Mouse (Mus musculus): ENCODE results near the gene Selenom. TPM values are rescaled to one million over a fixed set of nuclear protein-coding genes. Genes with fewer than 3 reads are reported as not detected.

Gene Selenom
- polyA plus RNA-seq, 1 experiment from 2014 or later, result 19.6 TPM

DNA sequence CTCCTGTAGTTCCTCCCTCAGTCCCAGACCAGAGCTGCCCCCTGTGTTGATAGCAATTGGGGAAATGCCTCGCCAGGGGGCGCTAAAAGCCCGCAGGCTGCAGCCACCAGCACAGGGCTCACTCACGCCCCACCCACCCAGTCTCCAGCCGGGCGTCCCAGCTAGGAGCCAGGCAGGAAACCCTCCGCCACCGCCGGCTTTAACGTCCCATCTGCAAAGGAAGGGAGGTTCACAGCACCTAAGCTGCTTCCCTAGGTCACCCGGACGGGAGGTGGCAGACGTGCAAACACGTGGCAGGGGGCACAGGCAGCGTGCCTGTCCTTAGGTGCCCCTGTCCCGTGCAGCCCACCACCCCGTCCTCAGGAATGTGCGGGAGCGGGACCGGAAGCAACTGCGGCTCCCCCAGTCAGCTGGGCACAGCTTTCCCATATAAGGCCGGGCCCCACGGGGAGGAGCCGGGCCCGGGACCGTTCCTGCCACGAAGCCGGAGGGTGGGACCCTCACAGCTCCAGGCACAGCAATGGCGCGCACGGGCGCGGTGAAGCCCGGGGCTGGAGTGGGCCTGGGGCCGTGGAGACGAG is 21.0 kb downstream of the Selenom start:
- H3K36me3 ChIP-seq, result peaks cover 34% of the 10 kb centered on the region
- no peaks in the 10 kb centered on the region for H3K27me3 ChIP-seq (replicated peaks)
- H3K4me1 ChIP-seq, result peaks cover 46% of the 10 kb centered on the region
- peak overlapping the region; percentile 58 for H3K4me3 ChIP-seq
- H3K27ac ChIP-seq, result peak overlapping the region; percentile 74
- H3K9me3 ChIP-seq (replicated peaks), result no peaks in the 10 kb centered on the region
- H3K9ac ChIP-seq, result peak overlapping the region; percentile 67
- ATAC-seq, result peak; percentile 69
- H3K4me2 ChIP-seq, result peak overlapping the region; percentile 90
- 1% methylated on average over 36 of the region's 36 CpGs for WGBS (ENCODE audit: insufficient replicate concordance)

DNA sequence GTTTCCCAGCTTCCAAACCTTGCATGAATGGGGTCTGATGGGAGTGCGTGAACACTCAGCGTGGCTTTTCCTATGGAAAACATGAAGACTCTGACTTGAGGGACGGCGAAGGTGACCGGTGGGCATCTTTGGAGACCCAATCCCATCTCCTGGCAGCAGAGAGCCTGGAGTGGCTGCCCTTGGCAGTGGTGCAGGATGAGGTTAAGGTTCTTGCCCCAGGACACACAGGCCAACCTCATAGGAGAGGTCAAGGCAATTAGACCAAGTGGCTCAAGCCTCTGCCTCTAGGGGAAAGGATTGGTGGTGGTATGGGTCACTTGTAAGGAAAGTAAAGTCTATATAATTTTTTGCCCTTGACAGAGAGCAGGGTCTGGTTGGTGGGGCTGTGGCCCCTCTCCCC is 21.6 kb downstream of the Selenom start:
- H3K9me3 ChIP-seq (replicated peaks), result no peaks in the 10 kb centered on the region
- ATAC-seq, result no peak
- peak overlapping the region; percentile 67 for H3K9ac ChIP-seq
- peak overlapping the region; percentile 90 for H3K4me2 ChIP-seq
- H3K27ac ChIP-seq, result peak overlapping the region; percentile 74
- peak overlapping the region; percentile 58 for H3K4me3 ChIP-seq
- peaks cover 46% of the 10 kb centered on the region for H3K4me1 ChIP-seq
- 52% methylated on average over 5 of the region's 5 CpGs for WGBS (ENCODE audit: insufficient replicate concordance)
- H3K27me3 ChIP-seq (replicated peaks), result no peaks in the 10 kb centered on the region
- H3K36me3 ChIP-seq, result peaks cover 28% of the 10 kb centered on the region

DNA sequence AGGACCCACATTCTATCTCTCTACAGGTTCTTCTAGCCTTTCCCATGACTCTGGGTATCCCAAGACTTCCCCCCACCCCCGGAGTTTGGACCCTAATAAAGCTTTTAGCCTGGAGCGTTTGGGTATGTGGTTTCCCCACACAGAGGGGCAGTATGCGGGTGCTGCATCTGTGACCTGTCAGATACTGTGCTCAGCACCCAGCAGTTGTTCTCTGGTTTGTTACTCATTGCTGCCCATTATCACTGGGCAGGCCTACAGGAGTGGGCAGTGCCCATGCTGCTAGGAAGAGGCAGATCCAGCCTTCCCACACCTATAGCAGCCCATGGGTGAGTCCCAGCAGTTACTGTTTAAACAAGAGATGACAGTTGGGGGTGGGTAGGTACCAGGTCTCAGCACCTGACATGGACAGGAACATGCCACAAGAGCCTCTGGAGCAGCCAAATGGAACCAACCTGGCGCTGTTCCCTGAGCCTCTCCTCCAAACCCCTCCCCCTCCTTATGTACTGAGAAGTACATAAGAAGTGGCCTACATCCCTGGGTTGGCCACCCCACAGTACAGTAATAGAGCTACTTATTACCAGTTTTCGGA is 22.4 kb downstream of the Selenom start:
- H3K27ac ChIP-seq, result 0 out of 2 replicates have a peak overlapping the region, but pooled peaks have one; percentile 74
- H3K4me3 ChIP-seq, result no peak overlapping the region
- no peak for ATAC-seq
- H3K36me3 ChIP-seq, result peaks cover 20% of the 10 kb centered on the region
- no peaks in the 10 kb centered on the region for H3K9me3 ChIP-seq (replicated peaks)
- no peak overlapping the region for H3K9ac ChIP-seq
- H3K4me2 ChIP-seq, result peak overlapping the region; percentile 12; the same call in 1 of the 2 replicates
- H3K4me1 ChIP-seq, result peaks cover 46% of the 10 kb centered on the region
- no peaks in the 10 kb centered on the region for H3K27me3 ChIP-seq (replicated peaks)
- WGBS (ENCODE audit: insufficient replicate concordance), result 80% methylated on average over 5 of the region's 5 CpGs

DNA sequence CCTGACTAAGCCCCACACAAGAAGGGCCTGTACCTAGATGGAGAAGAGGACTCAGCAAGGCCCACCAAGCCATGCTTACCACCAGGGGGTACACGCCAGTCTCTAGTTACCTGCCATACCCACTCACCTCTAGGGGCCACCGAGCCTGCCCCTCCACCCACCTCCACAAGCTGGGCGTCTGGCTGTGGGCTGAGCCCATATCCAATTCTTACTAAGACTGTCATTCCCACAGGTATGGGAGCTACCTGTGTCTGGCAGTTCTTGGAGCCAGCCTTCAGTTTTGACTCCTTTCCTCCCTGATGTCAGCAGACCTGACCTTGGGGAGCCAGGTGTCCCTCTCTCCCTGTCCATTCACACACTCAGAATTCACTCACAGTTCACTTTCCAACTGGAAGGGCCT is 23.2 kb downstream of the Selenom start:
- Histone ChIP-seq H3K4me3 (no peak overlapping the region), H3K27ac (no peak overlapping the region)

DNA sequence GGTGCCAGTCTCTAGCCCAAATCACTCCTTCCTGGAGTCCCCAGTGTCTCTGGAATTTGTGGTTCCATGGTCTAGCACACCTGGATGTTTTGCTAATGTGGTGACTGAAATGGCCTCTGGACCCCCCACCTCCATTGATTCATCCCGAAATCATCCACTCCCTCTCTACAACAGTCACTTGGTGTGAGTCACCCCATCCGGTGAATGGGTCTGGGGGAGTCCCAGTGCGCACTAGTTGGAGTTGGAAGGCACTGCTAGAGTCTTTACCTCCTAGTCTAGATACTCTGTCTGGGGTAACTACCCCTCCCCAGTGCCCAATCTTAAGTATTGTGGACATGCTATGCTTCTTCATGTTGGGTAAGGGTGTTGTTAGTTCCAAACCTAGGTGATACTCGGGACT is 23.9 kb downstream of the Selenom start:
- 50% methylated on average over 4 of the region's 4 CpGs for WGBS (ENCODE audit: insufficient replicate concordance)
- Histone ChIP-seq H3K4me3 (peak overlapping the region; percentile 59), H3K4me2 (peak overlapping the region; percentile 70), H3K9me3 (replicated peaks) (no peaks in the 10 kb centered on the region), H3K4me1 (peaks cover 46% of the 10 kb centered on the region), H3K9ac (peak overlapping the region; percentile 70), H3K27ac (no peak overlapping the region), H3K27me3 (replicated peaks) (no peaks in the 10 kb centered on the region), H3K36me3 (peaks cover 7% of the 10 kb centered on the region)
- ATAC-seq, result no peak

More for the DNA sequence above, 23.2 kb downstream of the Selenom start:
- H3K4me1 ChIP-seq, result peaks cover 46% of the 10 kb centered on the region
- ATAC-seq, result no peak
- H3K36me3 ChIP-seq, result peaks cover 12% of the 10 kb centered on the region
- H3K4me2 ChIP-seq, result peak overlapping the region; percentile 70
- WGBS (ENCODE audit: insufficient replicate concordance), result 66% methylated on average over 3 of the region's 3 CpGs
- no peak overlapping the region for H3K9ac ChIP-seq
- no peaks in the 10 kb centered on the region for H3K27me3 ChIP-seq (replicated peaks)
- H3K9me3 ChIP-seq (replicated peaks), result no peaks in the 10 kb centered on the region

DNA sequence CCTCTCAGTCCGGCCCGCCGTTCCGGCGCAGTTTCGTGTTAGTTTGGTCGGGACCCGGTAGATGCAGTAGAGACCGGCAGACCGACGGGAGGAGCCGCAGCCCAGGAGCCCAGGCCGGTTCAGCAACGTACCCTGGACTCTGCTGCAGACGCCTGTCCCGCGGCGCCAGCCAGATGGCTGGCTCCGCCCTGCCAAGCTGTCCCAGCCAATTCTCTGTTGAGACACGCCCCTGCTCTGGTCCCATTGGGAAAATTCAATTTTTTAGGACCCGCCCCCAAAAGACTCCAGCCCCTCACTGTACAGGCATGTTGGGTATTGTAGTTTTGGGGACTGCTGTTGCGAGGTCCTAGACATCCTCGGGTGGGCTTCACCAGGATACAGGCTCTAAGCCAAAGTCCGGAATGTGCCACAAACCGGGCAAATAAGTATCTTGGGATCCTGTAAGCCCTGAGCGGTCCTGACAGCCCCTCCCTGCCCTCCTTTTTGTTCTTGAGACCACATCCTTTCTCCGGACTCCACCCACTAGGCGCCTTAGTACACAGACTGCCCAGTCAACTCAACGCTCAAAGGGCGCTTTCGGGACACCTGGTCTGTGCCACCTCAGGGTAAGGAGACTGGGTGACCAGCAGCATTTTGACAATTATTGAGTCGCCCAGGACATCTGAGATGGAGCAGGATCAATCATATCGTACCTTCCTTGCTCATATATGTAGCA is 24.8 kb downstream of the Selenom start:
- peak overlapping the region; percentile 70 for H3K9ac ChIP-seq
- peak overlapping the region; percentile 59 for H3K4me3 ChIP-seq
- H3K4me1 ChIP-seq, result peaks cover 46% of the 10 kb centered on the region
- 3% methylated on average over 33 of the region's 33 CpGs for WGBS (ENCODE audit: insufficient replicate concordance)
- peaks cover 7% of the 10 kb centered on the region for H3K36me3 ChIP-seq
- no peak overlapping the region for H3K27ac ChIP-seq
- H3K27me3 ChIP-seq (replicated peaks), result no peaks in the 10 kb centered on the region
- ATAC-seq, result peak; percentile 88
- peak overlapping the region; percentile 70 for H3K4me2 ChIP-seq
- H3K9me3 ChIP-seq (replicated peaks), result peaks cover 1% of the 10 kb centered on the region; the same call in 1 of the 2 replicates

DNA sequence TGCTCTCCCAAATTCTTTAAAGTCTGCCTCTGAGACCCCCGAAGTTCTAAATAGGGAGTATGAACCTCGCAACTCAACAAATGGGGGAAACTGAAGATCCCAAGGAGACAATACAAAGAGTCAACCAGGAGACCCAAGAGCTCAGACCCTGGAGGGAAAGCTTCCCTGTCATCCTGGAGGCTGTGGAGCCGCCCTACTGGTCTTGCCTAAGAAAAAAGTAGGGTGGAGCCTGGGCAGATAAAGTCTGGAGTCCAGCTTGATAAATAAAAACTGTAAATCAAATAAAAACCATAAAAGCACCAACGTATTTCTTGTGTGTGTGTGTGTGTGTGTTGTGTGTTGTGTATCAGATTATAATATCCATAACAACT is 25.3 kb downstream of the Selenom start:
- Histone ChIP-seq H3K4me3 (peak overlapping the region; percentile 59), H3K27me3 (replicated peaks) (no peaks in the 10 kb centered on the region), H3K9me3 (replicated peaks) (peaks cover 7% of the 10 kb centered on the region), H3K4me1 (peaks cover 43% of the 10 kb centered on the region), H3K9ac (peak overlapping the region; percentile 40), H3K27ac (no peak overlapping the region), H3K4me2 (peak overlapping the region; percentile 70), H3K36me3 (peaks cover 4% of the 10 kb centered on the region)
- ATAC-seq, result no peak
- 45% methylated on average over 4 of the region's 4 CpGs for WGBS (ENCODE audit: insufficient replicate concordance)

DNA sequence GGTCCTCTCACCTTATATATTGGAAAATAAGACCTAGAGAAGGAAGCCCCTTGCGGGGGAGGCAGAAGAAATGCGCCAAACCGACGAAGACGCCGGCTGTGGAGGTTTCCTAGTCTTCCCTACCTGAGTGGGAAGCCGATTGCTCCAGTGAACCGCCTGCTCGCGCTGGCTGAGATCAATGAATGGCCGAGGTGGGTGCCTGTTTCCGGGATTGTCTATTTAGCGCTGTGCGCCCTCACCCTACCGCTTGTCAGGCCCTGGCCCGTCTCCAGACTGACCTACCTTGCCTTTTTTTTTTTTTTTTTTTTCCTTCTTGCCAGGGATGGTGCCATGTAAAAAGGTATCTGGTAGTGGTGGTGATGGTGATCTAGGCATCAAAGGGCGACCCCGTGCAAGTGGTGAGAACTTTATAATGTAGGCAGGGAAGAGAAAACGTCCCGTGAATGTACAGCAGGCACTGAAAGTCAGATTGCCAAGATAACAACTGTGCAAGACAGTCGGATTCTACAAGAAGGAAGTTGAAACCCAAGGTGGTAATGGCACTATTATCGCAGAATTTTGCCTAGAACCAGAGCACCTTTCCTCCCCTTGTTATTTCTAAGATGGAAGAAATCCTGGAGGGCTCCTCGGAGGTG is 26.1 kb downstream of the Selenom start, which contains the start of gene Smtn:
Gene Smtn (minus strand): TSS at position 162 of the 635 bp plus-strand sequence.
- 78% methylated on average over 23 of the region's 23 CpGs for WGBS (ENCODE audit: insufficient replicate concordance)

DNA sequence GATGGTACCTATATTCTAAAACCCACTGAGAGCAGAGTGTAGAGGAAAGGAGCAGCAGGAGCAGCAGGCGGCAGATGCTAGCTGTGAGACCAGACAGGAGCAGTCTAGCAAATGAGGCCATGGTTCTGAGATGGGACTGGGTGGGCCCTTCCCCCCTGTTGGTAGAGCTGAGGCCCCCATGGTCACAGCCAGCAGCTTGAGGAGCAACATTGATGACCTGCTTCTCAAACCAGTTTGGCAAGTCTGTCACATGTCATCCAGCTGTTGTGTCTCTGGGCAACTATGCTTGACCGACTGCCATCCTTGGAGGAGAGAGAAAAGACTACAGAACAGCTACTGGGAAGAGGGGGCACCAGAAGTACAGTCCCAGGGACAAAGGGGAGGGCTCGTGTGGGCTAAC is 27.4 kb downstream of the Selenom start:
- H3K27me3 ChIP-seq (replicated peaks), result no peaks in the 10 kb centered on the region
- no peak overlapping the region for H3K4me2 ChIP-seq
- H3K4me3 ChIP-seq, result no peak overlapping the region
- no peak for ATAC-seq
- 62% methylated on average over 3 of the region's 3 CpGs for WGBS (ENCODE audit: insufficient replicate concordance)
- H3K36me3 ChIP-seq, result peaks cover under 1% of the 10 kb centered on the region
- H3K9ac ChIP-seq, result no peak overlapping the region
- H3K4me1 ChIP-seq, result peaks cover 32% of the 10 kb centered on the region
- peaks cover 7% of the 10 kb centered on the region for H3K9me3 ChIP-seq (replicated peaks)
- H3K27ac ChIP-seq, result no peak overlapping the region

More for the DNA sequence above, 26.1 kb downstream of the Selenom start, which contains the start of gene Smtn:
- Histone ChIP-seq H3K36me3 (peaks cover 4% of the 10 kb centered on the region), H3K27me3 (replicated peaks) (no peaks in the 10 kb centered on the region), H3K9ac (peak within 1 kb of the TSS; percentile 40), H3K4me2 (peak within 1 kb of the TSS; percentile 70), H3K27ac (no peak within 1 kb of the TSS), H3K4me3 (peak within 1 kb of the TSS; percentile 59), H3K9me3 (replicated peaks) (peaks cover 7% of the 10 kb centered on the region), H3K4me1 (peaks cover 36% of the 10 kb centered on the region)
- ATAC-seq, result no peak

DNA sequence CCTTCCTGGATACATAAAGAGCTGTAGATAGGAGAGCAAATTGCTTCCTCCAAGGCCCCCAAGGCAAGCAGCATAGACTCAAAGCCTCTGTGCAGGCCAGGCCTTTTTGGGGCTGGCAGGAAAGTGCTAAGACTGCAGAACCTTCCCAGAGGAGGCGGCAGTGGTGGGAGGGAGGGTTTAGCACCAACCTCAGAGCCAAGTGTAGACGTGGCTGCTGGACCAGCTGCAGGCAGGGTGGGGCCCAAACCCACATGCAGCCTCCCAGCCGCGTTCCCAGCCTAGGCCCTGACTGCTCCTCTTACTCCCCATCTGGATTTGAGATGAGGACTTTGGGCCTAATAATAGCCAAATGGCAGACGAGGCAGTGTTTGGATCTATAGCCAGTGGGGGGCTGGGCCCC is 28.5 kb downstream of the Selenom start:
- peaks cover 7% of the 10 kb centered on the region for H3K9me3 ChIP-seq (replicated peaks)
- no peak for ATAC-seq
- 49% methylated on average over 5 of the region's 5 CpGs for WGBS (ENCODE audit: insufficient replicate concordance)
- H3K4me1 ChIP-seq, result peaks cover 23% of the 10 kb centered on the region
- H3K4me2 ChIP-seq, result no peak overlapping the region
- no peak overlapping the region for H3K9ac ChIP-seq
- H3K4me3 ChIP-seq, result no peak overlapping the region
- H3K36me3 ChIP-seq, result no peaks in the 10 kb centered on the region
- no peak overlapping the region for H3K27ac ChIP-seq
- H3K27me3 ChIP-seq (replicated peaks), result no peaks in the 10 kb centered on the region

DNA sequence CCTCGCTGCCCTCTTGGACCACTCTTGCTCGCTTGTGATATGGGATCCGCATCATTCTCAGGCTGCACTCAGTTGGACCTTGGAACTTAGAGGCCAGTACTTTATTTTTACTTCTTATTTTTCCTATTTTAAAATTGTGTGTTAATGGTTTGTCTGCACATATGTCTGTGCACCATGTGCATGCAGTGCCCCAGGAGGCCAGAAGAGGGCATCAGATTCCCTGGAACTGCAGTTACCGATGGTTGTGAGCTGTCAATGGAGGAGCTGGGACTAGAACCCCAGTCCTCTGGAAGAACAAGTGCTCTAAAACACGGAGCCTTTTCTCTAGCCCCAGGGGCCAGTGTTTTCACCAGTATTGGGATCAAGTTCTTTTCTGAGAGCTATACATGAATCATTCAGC is 29.9 kb downstream of the Selenom start:
- H3K4me2 ChIP-seq, result no peak overlapping the region
- H3K27ac ChIP-seq, result no peak overlapping the region
- no peaks in the 10 kb centered on the region for H3K27me3 ChIP-seq (replicated peaks)
- peaks cover 7% of the 10 kb centered on the region for H3K9me3 ChIP-seq (replicated peaks)
- WGBS (ENCODE audit: insufficient replicate concordance), result 74% methylated on average over 5 of the region's 5 CpGs
- peaks cover 15% of the 10 kb centered on the region for H3K4me1 ChIP-seq
- no peaks in the 10 kb centered on the region for H3K36me3 ChIP-seq
- no peak overlapping the region for H3K9ac ChIP-seq
- no peak overlapping the region for H3K4me3 ChIP-seq
- no peak for ATAC-seq

Data from liver, embryonic 12.5 days (tissue).